Mouse (Mus musculus) A20 (cell line): ENCODE results near the gene H2-M10.6.

ENCODE experiments used
- DNase-seq: peaks from one replicate; pipeline ENCODE4 v3.0.0-alpha.2; 2011; ENCODE audit warnings: low read depth, low spot score

The H2-M10.6 gene

GRCm38 (mm10) chr17:36840961-36841445 is 29.0 kb downstream of the H2-M10.6 start:
- no peak for DNase-seq

GRCm38 (mm10) chr17:36843696-36844095 is 31.7 kb downstream of the H2-M10.6 start:
- no peak for DNase-seq

- DNase-seq: no peak
Observed at GRCm38 (mm10) chr17:36844286-36844719, 32.3 kb downstream of the H2-M10.6 start.

- no peak for DNase-seq
Observed at GRCm38 (mm10) chr17:36844725-36845124, 32.8 kb downstream of the H2-M10.6 start.

GRCm38 (mm10) chr17:36848911-36849310 is 36.9 kb downstream of the H2-M10.6 start:
- DNase-seq: no peak

- no peak for DNase-seq
Observed at GRCm38 (mm10) chr17:36849992-36850391, 38.0 kb downstream of the H2-M10.6 start.

- no peak for DNase-seq
Observed at GRCm38 (mm10) chr17:36851200-36851599, 39.2 kb downstream of the H2-M10.6 start.

GRCm38 (mm10) chr17:36851627-36852026 is 39.7 kb downstream of the H2-M10.6 start:
- DNase-seq: no peak

GRCm38 (mm10) chr17:36855484-36855883 is 43.5 kb downstream of the H2-M10.6 start:
- no peak for DNase-seq

- DNase-seq: no peak
Observed at GRCm38 (mm10) chr17:36856236-36856635, 44.3 kb downstream of the H2-M10.6 start.

- no peak for DNase-seq
Observed at GRCm38 (mm10) chr17:36858181-36858580, 46.2 kb downstream of the H2-M10.6 start.

- DNase-seq: no peak
Observed at GRCm38 (mm10) chr17:36861680-36862079, 49.7 kb downstream of the H2-M10.6 start.
